Mouse (Mus musculus): ENCODE results near the gene Alg9.

Gene Alg9

DNA sequence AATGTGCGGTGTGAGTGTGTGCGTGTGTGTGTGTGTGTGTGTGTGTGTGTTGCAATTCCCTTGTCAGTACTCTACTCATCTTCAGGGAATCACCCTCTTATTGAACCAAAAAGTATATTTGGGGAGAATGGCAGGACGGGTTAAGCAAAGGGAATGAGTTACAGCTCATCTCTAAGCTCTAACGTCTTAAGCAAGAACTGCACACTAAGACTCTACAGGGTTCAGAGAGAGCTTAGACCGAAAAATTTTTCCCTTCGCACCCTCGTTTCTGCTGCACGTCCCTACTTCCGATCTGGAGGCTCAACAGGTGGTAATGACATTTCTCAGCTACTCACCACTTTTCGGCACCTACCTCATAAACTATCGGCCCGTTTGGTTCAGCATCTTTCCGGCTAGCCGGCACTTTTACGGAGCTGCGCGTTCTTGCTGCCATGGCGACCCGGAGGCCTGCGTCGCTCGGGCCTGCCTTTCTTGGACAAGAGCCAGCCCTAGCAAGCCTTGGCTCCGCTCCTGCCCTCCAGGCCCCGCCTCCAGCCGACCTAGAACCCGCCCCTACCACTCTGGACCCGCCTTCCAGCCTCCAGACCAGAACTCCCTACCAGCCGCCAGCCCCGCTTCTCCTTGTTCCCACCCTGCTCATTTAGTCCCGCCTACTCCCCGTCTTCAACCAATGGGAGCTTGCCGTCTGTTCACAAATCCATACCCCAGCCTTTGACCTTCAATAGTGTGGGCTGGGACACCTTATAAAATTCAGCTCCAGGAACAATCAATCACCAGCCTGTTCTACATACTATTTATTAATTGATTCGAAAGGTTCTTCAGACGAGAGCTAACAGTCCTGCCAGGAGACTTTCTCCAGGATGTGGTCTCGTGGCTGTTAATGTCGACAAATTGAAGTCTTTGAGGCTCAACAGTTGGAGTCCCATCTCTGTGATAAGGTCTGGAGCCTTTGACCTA, 35.6 kb upstream of the Alg9 start, which contains the start of gene Dixdc1:
Gene Dixdc1 (minus strand): TSS at position 604 of the 957 bp plus-strand sequence.
- Histone ChIP-seq H3K36me3 (ENCODE audit: insufficient read depth, low read length) (0 out of 2 replicates have a peak, but pooled peaks cover 3% of the 10 kb centered on the region), H3K9me3 (ENCODE audit: low read length) (no peaks in the 10 kb centered on the region), H3K4me3 (replicated peaks; ENCODE audit: low read length) (peak within 1 kb of the TSS; percentile 72), H3K4me1 (replicated peaks; ENCODE audit: low read depth, low read length) (peaks cover 61% of the 10 kb centered on the region), H3K27me3 (ENCODE audit: insufficient read depth, low read length) (no peaks in the 10 kb centered on the region)
- no peak for TF ChIP-seq CTCF (conservative IDR thresholded peaks at IDR 0.05; ENCODE audit: low read length)
- TF ChIP-seq POU5F1 (IDR thresholded peaks at IDR 0.05; ENCODE audit: borderline replicate concordance, low read length): no peak
- no peak for TF ChIP-seq NANOG (IDR thresholded peaks at IDR 0.05; ENCODE audit: borderline replicate concordance, low read length)

DNA sequence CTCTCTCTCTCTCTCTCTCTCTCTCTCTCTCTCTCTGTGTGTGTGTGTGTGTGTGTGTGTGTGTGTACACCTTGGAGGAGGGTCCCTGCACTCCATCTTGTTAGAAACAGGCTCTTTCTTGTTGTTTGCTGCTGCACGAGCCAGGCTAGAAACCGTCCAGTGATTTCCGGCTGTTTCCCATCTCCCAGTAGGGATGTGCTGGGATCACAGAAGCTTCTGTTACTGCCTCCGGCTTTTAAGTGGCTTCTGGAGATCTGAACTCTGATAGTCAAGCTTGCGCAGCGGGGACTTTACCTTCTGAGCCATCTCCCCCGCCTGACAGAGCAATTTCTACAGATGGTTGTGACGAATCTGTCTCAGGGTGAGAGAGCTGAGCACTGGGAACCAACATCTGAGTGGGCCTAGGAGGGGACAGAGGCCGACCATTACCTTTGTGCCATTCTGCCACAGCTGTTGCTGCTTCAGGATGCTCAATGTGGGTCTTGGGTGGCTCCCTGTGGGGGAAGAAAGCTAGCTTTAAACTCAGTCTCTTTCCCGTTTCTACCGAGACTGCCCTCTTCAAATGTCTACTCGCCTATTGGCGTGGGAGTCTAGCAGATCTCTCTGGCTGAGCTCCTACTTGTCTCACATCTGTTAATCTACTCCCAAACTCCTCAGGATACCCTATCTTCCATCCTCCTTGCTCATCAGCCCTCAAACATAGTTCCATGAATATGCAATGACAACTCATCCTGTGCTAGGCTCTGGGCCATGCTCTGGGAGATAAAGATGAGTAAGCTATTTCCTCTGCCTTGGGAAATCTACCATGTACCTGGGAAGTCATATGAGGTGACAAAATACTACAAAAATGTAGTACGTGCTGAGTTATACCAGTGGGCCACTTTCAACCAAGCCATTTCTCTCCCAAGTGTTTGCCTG, 33.7 kb upstream of the Alg9 start:
- H3K4me3 ChIP-seq (replicated peaks; ENCODE audit: low read length): peak overlapping the region; percentile 53
- no peaks in the 10 kb centered on the region for H3K27me3 ChIP-seq (ENCODE audit: insufficient read depth, low read length)
- 0 out of 2 replicates have a peak, but pooled peaks cover 3% of the 10 kb centered on the region for H3K36me3 ChIP-seq (ENCODE audit: insufficient read depth, low read length)
- no peak for TF ChIP-seq POU5F1 (IDR thresholded peaks at IDR 0.05; ENCODE audit: borderline replicate concordance, low read length)
- TF ChIP-seq CTCF (conservative IDR thresholded peaks at IDR 0.05; ENCODE audit: low read length): no peak
- no peak for TF ChIP-seq NANOG (IDR thresholded peaks at IDR 0.05; ENCODE audit: borderline replicate concordance, low read length)
- H3K9me3 ChIP-seq (ENCODE audit: low read length): no peaks in the 10 kb centered on the region
- peaks cover 64% of the 10 kb centered on the region for H3K4me1 ChIP-seq (replicated peaks; ENCODE audit: low read depth, low read length)

DNA sequence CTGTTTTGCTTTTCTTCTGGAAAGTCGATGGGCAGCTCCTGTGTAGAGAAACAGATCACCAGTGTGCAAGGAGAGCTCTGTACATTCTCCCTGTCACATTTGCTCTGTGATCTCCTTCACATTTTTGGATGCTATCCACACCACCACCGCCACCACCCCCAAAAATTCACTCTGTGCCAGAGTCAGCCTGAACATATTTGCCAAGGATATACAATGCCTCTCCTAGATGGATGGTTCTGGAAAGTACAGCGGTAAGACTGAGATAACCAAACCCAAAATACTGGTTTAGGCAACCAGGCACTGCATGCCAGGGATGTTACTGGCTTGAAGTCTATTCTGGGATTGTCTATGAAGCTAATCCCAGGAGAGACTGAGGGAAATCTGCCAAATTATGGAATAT, 32.6 kb upstream of the Alg9 start:
- H3K4me1 ChIP-seq (replicated peaks; ENCODE audit: low read depth, low read length): peaks cover 72% of the 10 kb centered on the region

DNA sequence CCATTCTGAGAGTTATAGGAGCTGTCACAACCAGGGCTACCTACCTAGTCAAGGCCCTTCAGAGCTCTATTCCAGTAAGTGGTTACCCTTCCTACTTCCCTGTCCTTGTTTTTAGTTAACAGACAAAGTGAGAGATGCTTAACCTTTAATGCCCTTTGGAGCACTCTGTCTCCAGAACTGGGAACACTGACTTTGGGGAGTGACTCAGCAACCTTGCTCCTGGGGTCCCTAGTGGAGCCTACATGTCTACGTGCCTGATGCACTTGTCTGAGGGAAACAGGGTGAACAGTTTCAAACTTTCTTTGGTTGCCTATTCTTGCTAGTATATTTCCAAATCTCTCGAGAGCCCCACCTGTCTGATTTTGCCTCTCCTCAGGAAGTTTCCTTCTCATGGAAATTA, 32.1 kb upstream of the Alg9 start:
- no peak for TF ChIP-seq CTCF (conservative IDR thresholded peaks at IDR 0.05; ENCODE audit: low read length)
- no peak for TF ChIP-seq POU5F1 (IDR thresholded peaks at IDR 0.05; ENCODE audit: borderline replicate concordance, low read length)
- TF ChIP-seq NANOG (IDR thresholded peaks at IDR 0.05; ENCODE audit: borderline replicate concordance, low read length): no peak
- 0 out of 2 replicates have a peak, but pooled peaks cover 3% of the 10 kb centered on the region for H3K36me3 ChIP-seq (ENCODE audit: insufficient read depth, low read length)
- peaks cover 4% of the 10 kb centered on the region for H3K27me3 ChIP-seq (ENCODE audit: insufficient read depth, low read length)
- H3K4me3 ChIP-seq (replicated peaks; ENCODE audit: low read length): 0 out of 2 replicates have a peak overlapping the region, but pooled peaks have one; percentile 5
- H3K9me3 ChIP-seq (ENCODE audit: low read length): no peaks in the 10 kb centered on the region
- peaks cover 72% of the 10 kb centered on the region for H3K4me1 ChIP-seq (replicated peaks; ENCODE audit: low read depth, low read length)

More for the DNA sequence above, 32.6 kb upstream of the Alg9 start:
- Histone ChIP-seq H3K4me3 (replicated peaks; ENCODE audit: low read length) (no peak overlapping the region), H3K9me3 (ENCODE audit: low read length) (no peaks in the 10 kb centered on the region), H3K36me3 (ENCODE audit: insufficient read depth, low read length) (0 out of 2 replicates have a peak, but pooled peaks cover 3% of the 10 kb centered on the region), H3K27me3 (ENCODE audit: insufficient read depth, low read length) (peaks cover 4% of the 10 kb centered on the region)
- TF ChIP-seq NANOG (IDR thresholded peaks at IDR 0.05; ENCODE audit: borderline replicate concordance, low read length) (no peak), CTCF (conservative IDR thresholded peaks at IDR 0.05; ENCODE audit: low read length) (no peak), POU5F1 (IDR thresholded peaks at IDR 0.05; ENCODE audit: borderline replicate concordance, low read length) (no peak)

DNA sequence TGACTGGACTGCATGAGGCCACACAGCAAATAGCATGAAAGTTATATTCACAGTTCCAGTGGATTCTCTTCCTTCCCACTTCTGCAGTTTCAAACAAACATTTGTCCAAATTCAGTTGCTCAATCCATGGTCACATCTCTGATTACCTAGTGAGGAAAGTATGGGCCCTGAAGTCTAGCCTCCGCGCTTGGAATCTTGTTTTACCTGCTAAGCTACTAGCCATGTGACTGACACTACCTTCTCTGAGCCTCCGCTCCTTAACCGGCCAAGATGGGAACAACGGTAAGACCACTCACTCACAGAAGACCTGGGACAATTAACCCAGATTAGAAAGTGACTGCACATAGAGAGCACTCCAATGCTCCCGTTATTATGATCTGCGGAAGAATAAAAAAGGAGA, 29.0 kb upstream of the Alg9 start:
- no peak for TF ChIP-seq NANOG (IDR thresholded peaks at IDR 0.05; ENCODE audit: borderline replicate concordance, low read length)
- TF ChIP-seq CTCF (conservative IDR thresholded peaks at IDR 0.05; ENCODE audit: low read length): no peak
- TF ChIP-seq POU5F1 (IDR thresholded peaks at IDR 0.05; ENCODE audit: borderline replicate concordance, low read length): no peak
- Histone ChIP-seq H3K4me3 (replicated peaks; ENCODE audit: low read length) (peak overlapping the region; percentile 77), H3K36me3 (ENCODE audit: insufficient read depth, low read length) (0 out of 2 replicates have a peak, but pooled peaks cover 3% of the 10 kb centered on the region), H3K9me3 (ENCODE audit: low read length) (no peaks in the 10 kb centered on the region), H3K4me1 (replicated peaks; ENCODE audit: low read depth, low read length) (peaks cover 51% of the 10 kb centered on the region), H3K27me3 (ENCODE audit: insufficient read depth, low read length) (peaks cover 14% of the 10 kb centered on the region)

DNA sequence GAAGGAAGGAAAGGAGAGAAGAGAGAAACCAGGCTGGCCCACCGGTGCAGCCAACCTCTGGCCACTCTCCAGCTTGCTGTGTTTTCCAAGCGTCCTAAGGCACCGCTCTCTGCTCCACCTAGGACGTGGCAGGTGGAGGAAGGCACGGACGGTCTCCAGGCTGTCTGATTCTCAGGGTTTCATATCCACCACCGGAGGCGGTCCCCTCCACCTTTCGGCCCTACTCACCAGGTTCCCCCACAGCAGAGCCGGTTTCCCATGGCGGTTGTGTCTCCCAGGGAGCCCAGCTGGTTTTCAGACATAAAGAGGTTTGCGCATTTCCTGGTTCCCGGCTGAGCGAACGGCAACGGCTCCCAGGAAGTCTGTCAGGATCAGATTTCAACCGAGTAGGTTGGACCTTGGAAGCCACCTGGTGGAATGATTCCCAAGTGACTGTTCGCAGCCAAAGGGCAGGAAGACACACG, 28.6 kb upstream of the Alg9 start, which contains the start of gene 2310030G06Rik:
Gene 2310030G06Rik (minus strand): TSS at position 323 of the 464 bp plus-strand sequence.
- Histone ChIP-seq H3K9me3 (ENCODE audit: low read length) (no peaks in the 10 kb centered on the region), H3K27me3 (ENCODE audit: insufficient read depth, low read length) (peaks cover 19% of the 10 kb centered on the region), H3K4me1 (replicated peaks; ENCODE audit: low read depth, low read length) (peaks cover 51% of the 10 kb centered on the region), H3K36me3 (ENCODE audit: insufficient read depth, low read length) (0 out of 2 replicates have a peak, but pooled peaks cover 3% of the 10 kb centered on the region), H3K4me3 (replicated peaks; ENCODE audit: low read length) (peak within 1 kb of the TSS; percentile 77)
- TF ChIP-seq CTCF (conservative IDR thresholded peaks at IDR 0.05; ENCODE audit: low read length) (0 out of 2 replicates have a peak, but pooled peaks have one; percentile 5), POU5F1 (IDR thresholded peaks at IDR 0.05; ENCODE audit: borderline replicate concordance, low read length) (no peak)

DNA sequence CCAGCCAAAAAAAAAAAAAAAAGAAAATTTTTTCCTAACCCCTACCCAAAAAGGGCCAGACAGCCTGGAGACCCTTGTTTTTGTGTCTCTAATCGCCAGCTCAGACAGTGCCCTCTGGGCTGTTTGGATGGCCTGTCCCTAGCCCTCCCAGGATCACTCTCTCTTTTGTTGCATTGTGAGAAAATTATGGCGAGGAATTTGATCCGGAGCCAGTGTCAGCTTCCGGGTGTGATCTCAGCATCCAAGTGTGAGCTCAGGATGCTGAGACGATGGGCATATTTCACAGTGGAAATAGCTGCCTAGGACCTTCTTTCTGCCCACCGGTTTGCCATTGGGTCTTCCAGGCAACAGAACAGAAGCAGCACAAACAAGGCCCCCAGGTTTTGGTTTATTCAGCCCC, 24.1 kb upstream of the Alg9 start:
- no peak for TF ChIP-seq POU5F1 (IDR thresholded peaks at IDR 0.05; ENCODE audit: borderline replicate concordance, low read length)
- no peak for TF ChIP-seq NANOG (IDR thresholded peaks at IDR 0.05; ENCODE audit: borderline replicate concordance, low read length)
- H3K9me3 ChIP-seq (ENCODE audit: low read length): no peaks in the 10 kb centered on the region
- peaks cover 51% of the 10 kb centered on the region for H3K27me3 ChIP-seq (ENCODE audit: insufficient read depth, low read length)
- peaks cover 48% of the 10 kb centered on the region for H3K4me1 ChIP-seq (replicated peaks; ENCODE audit: low read depth, low read length)
- H3K4me3 ChIP-seq (replicated peaks; ENCODE audit: low read length): peak overlapping the region; percentile 71
- no peaks in the 10 kb centered on the region for H3K36me3 ChIP-seq (ENCODE audit: insufficient read depth, low read length)

Data from E14TG2a.4 (cell line).